8 mouse cellular contexts compared by ENCODE assay signal in the genomic region with DNA sequence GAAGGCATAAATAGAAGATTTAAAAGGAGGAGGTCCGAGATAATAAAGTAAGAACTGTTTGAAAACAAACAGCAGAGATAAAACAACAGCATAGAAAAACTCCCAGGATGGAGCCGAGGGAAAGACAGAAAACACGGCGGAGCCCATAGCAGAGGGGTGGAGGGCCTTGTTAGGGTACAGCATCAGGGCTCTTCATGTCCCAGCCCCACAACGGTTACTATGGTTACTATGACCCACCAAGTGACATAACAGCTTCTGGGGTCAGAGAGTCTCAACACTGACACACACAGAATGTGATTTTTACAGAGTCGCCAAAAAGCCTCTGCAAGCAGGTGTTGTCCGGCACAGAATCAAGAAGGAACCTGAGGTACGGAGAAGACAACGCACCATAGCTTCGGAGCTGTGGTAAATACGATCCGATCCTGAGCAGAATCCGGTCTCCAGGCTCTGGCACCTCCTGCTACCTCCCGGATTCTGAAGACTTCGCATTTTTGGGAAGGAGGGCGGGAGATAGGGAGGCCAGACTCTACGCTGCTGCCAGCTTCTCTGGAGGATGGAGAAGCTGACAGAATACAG. TPM values are rescaled to one million over a fixed set of nuclear protein-coding genes. Genes with fewer than 3 reads are reported as not detected.
A peak's percentile ranks its signal among the peaks of the same experiment; 100 is the strongest.
DNase-seq lines count a peak whose midpoint lies in the region; ATAC-seq lines count a peak whose summit lies in the region.

No protein-coding gene starts in this region.

- H3K9me3 ChIP-seq in heart, embryonic 13.5 days = peaks cover 4% of the 10 kb centered on the region; the same call in 1 of the 2 replicates
- 0 out of 2 replicates have a peak, but pooled peaks cover 7% of the 10 kb centered on the region for H3K9me3 ChIP-seq in megakaryocyte, embryonic 14.5 days

- 1% methylated on average over 17 of the region's 17 CpGs for WGBS in heart, embryonic 13.5 days

- peak overlapping the region; percentile 74 for H3K9ac ChIP-seq in heart, embryonic 13.5 days

- peaks cover 13% of the 10 kb centered on the region for H3K4me1 ChIP-seq in heart, embryonic 13.5 days
- H3K4me1 ChIP-seq in megakaryocyte, embryonic 14.5 days = peaks cover 14% of the 10 kb centered on the region

- DNase-seq in adrenal gland, postnatal 10 days = peak; percentile 59
- no peak for DNase-seq in adrenal gland, postnatal 25 days
- DNase-seq in T-cell, adult 2 months (ENCODE audit: low spot score) = peak; percentile 12
- DNase-seq in embryo, embryonic 11.5 days (ENCODE audit: low read depth, low spot score) = peak; percentile 67
- DNase-seq in kidney, postnatal 10 days = peak; percentile 72
- peak; percentile 28 for DNase-seq in right cerebral cortex, postnatal 4 days

- H3K4me2 ChIP-seq in heart, embryonic 13.5 days = peak overlapping the region; percentile 82

- no peaks in the 10 kb centered on the region for H3K36me3 ChIP-seq in heart, embryonic 13.5 days
- H3K36me3 ChIP-seq in megakaryocyte, embryonic 14.5 days (replicated peaks; ENCODE audit: low read length) = no peaks in the 10 kb centered on the region

- peak overlapping the region; percentile 54 for H3K4me3 ChIP-seq in heart, embryonic 13.5 days
- H3K4me3 ChIP-seq in megakaryocyte, embryonic 14.5 days (replicated peaks) = peak overlapping the region; percentile 90

- H3K27me3 ChIP-seq in heart, embryonic 13.5 days (replicated peaks) = no peaks in the 10 kb centered on the region
- H3K27me3 ChIP-seq in megakaryocyte, embryonic 14.5 days (replicated peaks) = peaks cover 5% of the 10 kb centered on the region

- no peak overlapping the region for H3K27ac ChIP-seq in heart, embryonic 13.5 days (replicated peaks)

- no peak; the same call in 1 of the 2 replicates for ATAC-seq in heart, embryonic 13.5 days (ENCODE audit: extremely low read depth, insufficient number of reproducible peaks, low FRiP score, low TSS enrichment)

RNA-seq across cellular contexts. Expression of a gene that starts 9.1 kb away (rescaled TPM):
- 10 to 100 TPM; 43.8 to 48.6 TPM for total RNA-seq in adrenal gland, postnatal 10 days (2021)
- total RNA-seq in adrenal gland, postnatal 25 days (2021) = 45.4 and 55.2 TPM in 2 replicates
- polyA plus RNA-seq in heart, embryonic 13.5 days (2015; fragmentation: Nextera tagmentation; extraction: Ambion mirVana) = 26.0 and 28.7 TPM in 2 replicates
- 3.4 and 15.6 TPM in 2 replicates for polyA plus RNA-seq in megakaryocyte, embryonic 14.5 days (2012; ENCODE audit: insufficient read depth, low replicate concordance)

RNA-seq across cellular contexts. Expression of a gene that starts 20.0 kb away (rescaled TPM):
- 100 to 1,000 TPM; 139 to 143 TPM for total RNA-seq in adrenal gland, postnatal 10 days (2021)
- total RNA-seq in adrenal gland, postnatal 25 days (2021) = 115 and 127 TPM in 2 replicates
- 18.6 and 18.8 TPM in 2 replicates for polyA plus RNA-seq in heart, embryonic 13.5 days (2015; fragmentation: Nextera tagmentation; extraction: Ambion mirVana)
- 352 and 532 TPM in 2 replicates for polyA plus RNA-seq in megakaryocyte, embryonic 14.5 days (2012; ENCODE audit: insufficient read depth, low replicate concordance)

RNA-seq across cellular contexts. Expression of a gene that starts 35.0 kb away (rescaled TPM):
- total RNA-seq in adrenal gland, postnatal 10 days (2021) = 1 to 10 TPM; 2.8 to 2.9 TPM
- total RNA-seq in adrenal gland, postnatal 25 days (2021) = 1.5 and 3.2 TPM in 2 replicates
- 4.6 and 5.5 TPM in 2 replicates for polyA plus RNA-seq in heart, embryonic 13.5 days (2015; fragmentation: Nextera tagmentation; extraction: Ambion mirVana)
- polyA plus RNA-seq in megakaryocyte, embryonic 14.5 days (2012; ENCODE audit: insufficient read depth, low replicate concordance) = not detected in 2 replicates
